Mouse (Mus musculus): Measurements from ENCODE around the gene Olfr1392. TPM values are rescaled to one million over a fixed set of nuclear protein-coding genes. Genes with fewer than 3 reads are reported as not detected.

Olfr1392 gene
- polyA plus RNA-seq, 1 experiment from 2014 or later = not detected

GRCm38 (mm10) chr11:49334888-49335287 is 49.8 kb downstream of the Olfr1392 start, which contains the start of gene Olfr1390:
TSS of gene Olfr1390 (plus strand) at chr11:49335188.
- no peak for TF ChIP-seq CTCF (IDR thresholded peaks at IDR 0.05; ENCODE audit: low read depth)
- no peak for TF ChIP-seq EP300 (optimal IDR thresholded peaks at IDR 0.05)

GRCm38 (mm10) chr11:49337150-49337832 is 52.2 kb downstream of the Olfr1392 start:
- Histone ChIP-seq H3K4me3 (ENCODE audit: low read depth, low read length) (no peak overlapping the region), H3K4me1 (replicated peaks; ENCODE audit: control insufficient read depth, insufficient read depth) (no peaks in the 10 kb centered on the region), H3K9ac (ENCODE audit: low read length) (no peak overlapping the region), H3K27ac (replicated peaks) (no peak overlapping the region), H3K9me3 (ENCODE audit: control insufficient read depth, low read length) (no peaks in the 10 kb centered on the region), H3K4me2 (replicated peaks; ENCODE audit: low read depth) (no peak overlapping the region), H3K36me3 (ENCODE audit: control insufficient read depth, insufficient read depth, low read length) (no peaks in the 10 kb centered on the region), H3K27me3 (ENCODE audit: control insufficient read depth, insufficient read depth, low read length) (no peaks in the 10 kb centered on the region)
- ATAC-seq (ENCODE audit: low FRiP score, low TSS enrichment) = no peak
- WGBS = 59% methylated on average over 4 of the region's 4 CpGs
- no peak for DNase-seq (ENCODE audit: low spot score)
- TF ChIP-seq EP300 (optimal IDR thresholded peaks at IDR 0.05) (no peak), CTCF (IDR thresholded peaks at IDR 0.05; ENCODE audit: low read depth) (no peak)

More at GRCm38 (mm10) chr11:49334888-49335287, 49.8 kb downstream of the Olfr1392 start, which contains the start of gene Olfr1390:
- Histone ChIP-seq H3K27ac (replicated peaks) (no peak within 1 kb of the TSS), H3K4me3 (ENCODE audit: low read depth, low read length) (no peak within 1 kb of the TSS), H3K4me2 (replicated peaks; ENCODE audit: low read depth) (no peak within 1 kb of the TSS), H3K4me1 (replicated peaks; ENCODE audit: control insufficient read depth, insufficient read depth) (no peaks in the 10 kb centered on the region), H3K9ac (ENCODE audit: low read length) (no peak within 1 kb of the TSS), H3K9me3 (ENCODE audit: control insufficient read depth, low read length) (no peaks in the 10 kb centered on the region), H3K27me3 (ENCODE audit: control insufficient read depth, insufficient read depth, low read length) (no peaks in the 10 kb centered on the region), H3K36me3 (ENCODE audit: control insufficient read depth, insufficient read depth, low read length) (no peaks in the 10 kb centered on the region)
- no peak for ATAC-seq (ENCODE audit: low FRiP score, low TSS enrichment)
- WGBS = 74% methylated on average over 1 of the region's 1 CpGs
- DNase-seq (ENCODE audit: low spot score) = no peak

Other genes starting within 250 kb of the Olfr1392 start
- gene 9930111J21Rik2, start 234.0 kb upstream of the Olfr1392 start, polyA plus RNA-seq (2015; fragmentation: Nextera tagmentation; extraction: Ambion mirVana) = 0.40 and 0.46 TPM in 2 replicates
- gene Tgtp2, start 221.1 kb upstream of the Olfr1392 start, polyA plus RNA-seq (2015; fragmentation: Nextera tagmentation; extraction: Ambion mirVana) = 0.69 and 1.2 TPM in 2 replicates
- 10.1 and 12.7 TPM in 2 replicates for gene Ifi47, start 208.7 kb upstream of the Olfr1392 start, polyA plus RNA-seq (2015; fragmentation: Nextera tagmentation; extraction: Ambion mirVana)
- gene Olfr1396, start 170.4 kb upstream of the Olfr1392 start, polyA plus RNA-seq (2015; fragmentation: Nextera tagmentation; extraction: Ambion mirVana) = 0.11 TPM in 1 of 2 replicates, not detected in the other
- gene Olfr1395, start 143.0 kb upstream of the Olfr1392 start, polyA plus RNA-seq (2015; fragmentation: Nextera tagmentation; extraction: Ambion mirVana) = not detected in 2 replicates
- gene Olfr1394, start 130.9 kb upstream of the Olfr1392 start, polyA plus RNA-seq (2015; fragmentation: Nextera tagmentation; extraction: Ambion mirVana) = not detected in 2 replicates
- 0.31 and 0.44 TPM in 2 replicates for gene Btnl9, start 98.1 kb upstream of the Olfr1392 start, polyA plus RNA-seq (2015; fragmentation: Nextera tagmentation; extraction: Ambion mirVana)
- gene Zfp62, start 82.0 kb upstream of the Olfr1392 start, polyA plus RNA-seq (2015; fragmentation: Nextera tagmentation; extraction: Ambion mirVana) = 9.9 and 10.0 TPM in 2 replicates
- gene Mgat1, start 41.1 kb upstream of the Olfr1392 start, polyA plus RNA-seq (2015; fragmentation: Nextera tagmentation; extraction: Ambion mirVana) = 42.7 and 43.4 TPM in 2 replicates
- not detected in 2 replicates for gene Olfr1393, start 7.0 kb upstream of the Olfr1392 start, polyA plus RNA-seq (2015; fragmentation: Nextera tagmentation; extraction: Ambion mirVana)
- not detected in 2 replicates for gene Olfr10, start 19.5 kb downstream of the Olfr1392 start, polyA plus RNA-seq (2015; fragmentation: Nextera tagmentation; extraction: Ambion mirVana)
- not detected in 2 replicates for gene Olfr1391, start 37.5 kb downstream of the Olfr1392 start, polyA plus RNA-seq (2015; fragmentation: Nextera tagmentation; extraction: Ambion mirVana)
- gene Olfr1390, start 49.9 kb downstream of the Olfr1392 start, polyA plus RNA-seq (2015; fragmentation: Nextera tagmentation; extraction: Ambion mirVana) = not detected in 2 replicates
- gene Olfr1389, start 137.8 kb downstream of the Olfr1392 start, polyA plus RNA-seq (2015; fragmentation: Nextera tagmentation; extraction: Ambion mirVana) = not detected in 2 replicates
- gene Olfr1388, start 151.3 kb downstream of the Olfr1392 start, polyA plus RNA-seq (2015; fragmentation: Nextera tagmentation; extraction: Ambion mirVana) = 0.08 TPM in 1 of 2 replicates, not detected in the other
- 0.07 TPM in 1 of 2 replicates, not detected in the other for gene Olfr1387, start 170.1 kb downstream of the Olfr1392 start, polyA plus RNA-seq (2015; fragmentation: Nextera tagmentation; extraction: Ambion mirVana)
- not detected in 2 replicates for gene Olfr1386, start 179.8 kb downstream of the Olfr1392 start, polyA plus RNA-seq (2015; fragmentation: Nextera tagmentation; extraction: Ambion mirVana)
- gene Olfr1385, start 203.8 kb downstream of the Olfr1392 start, polyA plus RNA-seq (2015; fragmentation: Nextera tagmentation; extraction: Ambion mirVana) = not detected in 2 replicates
- gene Olfr1384, start 221.4 kb downstream of the Olfr1392 start, polyA plus RNA-seq (2015; fragmentation: Nextera tagmentation; extraction: Ambion mirVana) = 0.06 TPM in 1 of 2 replicates, not detected in the other
- gene Olfr1383, start 234.4 kb downstream of the Olfr1392 start, polyA plus RNA-seq (2015; fragmentation: Nextera tagmentation; extraction: Ambion mirVana) = 0.02 TPM in 1 of 2 replicates, not detected in the other
- not detected in 2 replicates for gene Olfr1382, start 243.0 kb downstream of the Olfr1392 start, polyA plus RNA-seq (2015; fragmentation: Nextera tagmentation; extraction: Ambion mirVana)

Measured in stomach, postnatal 0 days (tissue).